Mouse (Mus musculus) erythroblast, embryonic 14.5 days (primary cell): ENCODE measurements around the gene Gm48551. TPM values are rescaled to one million over a fixed set of nuclear protein-coding genes. Genes with fewer than 3 reads are reported as not detected.
A peak's percentile ranks its signal among the peaks of the same experiment; 100 is the strongest.

ENCODE experiments used
- H3K27me3 ChIP-seq: 2 replicates; pipeline ENCODE4 v1.6.1; 2012; ENCODE audit warnings: inconsistent platforms; ENCODE audit not compliant: control insufficient read depth
- H3K36me3 ChIP-seq: 2 replicates; pipeline ENCODE4 v1.6.1; 2012; ENCODE audit warnings: mild to moderate bottlenecking, inconsistent platforms; ENCODE audit not compliant: control insufficient read depth
- H3K4me1 ChIP-seq: 2 replicates; pipeline ENCODE4 v1.6.1; 2012; ENCODE audit warnings: inconsistent platforms; ENCODE audit not compliant: control insufficient read depth
- H3K4me3 ChIP-seq: replicated peaks from 2 replicates; pipeline ENCODE3; 2012; ENCODE audit warnings: moderate library complexity, mild to moderate bottlenecking, inconsistent platforms
- H3K9me3 ChIP-seq: 2 replicates; pipeline ENCODE4 v1.6.1; 2012; ENCODE audit warnings: low read length, inconsistent platforms, mixed read lengths; ENCODE audit not compliant: control insufficient read depth
- GATA1 ChIP-seq: IDR thresholded peaks from 2 replicates; pipeline ENCODE4 v1.6.1; 2012; ENCODE audit warnings: low read length, inconsistent platforms, mixed read lengths
- TAL1 ChIP-seq: IDR thresholded peaks from 3 replicates; pipeline ENCODE4 v1.6.1; 2012; ENCODE audit warnings: low read length, inconsistent platforms, mixed read lengths
- polyA plus RNA-seq: library from polyadenylated mRNA; stranded (reverse); fragments of >175 nt; gene quantifications from 2 replicates; pipeline ENCODE4 v1.2.3, GENCODE M21; 2012

Gene Gm48551
- polyA plus RNA-seq, 1 experiment: 0.20 TPM

GRCm38 (mm10) chr10:81345162-81345534 is 39.1 kb upstream of the Gm48551 start:
- Histone ChIP-seq H3K4me1 (peaks cover 64% of the 10 kb centered on the region), H3K27me3 (peaks cover 54% of the 10 kb centered on the region), H3K9me3 (peaks cover 10% of the 10 kb centered on the region; the same call in 1 of the 2 replicates), H3K36me3 (peaks cover 32% of the 10 kb centered on the region), H3K4me3 (no peak overlapping the region)
- TF ChIP-seq GATA1 (no peak), TAL1 (no peak)

- peaks cover 60% of the 10 kb centered on the region for H3K4me1 ChIP-seq
- peaks cover 10% of the 10 kb centered on the region; the same call in 1 of the 2 replicates for H3K9me3 ChIP-seq
- peak overlapping the region; percentile 59 for H3K4me3 ChIP-seq
- TF ChIP-seq TAL1 (no peak), GATA1 (no peak)
- peaks cover 32% of the 10 kb centered on the region for H3K36me3 ChIP-seq
- peaks cover 46% of the 10 kb centered on the region for H3K27me3 ChIP-seq
Observed at GRCm38 (mm10) chr10:81346453-81347067, 37.7 kb upstream of the Gm48551 start.

GRCm38 (mm10) chr10:81349146-81349545 is 35.1 kb upstream of the Gm48551 start:
- peaks cover 71% of the 10 kb centered on the region for H3K4me1 ChIP-seq

GRCm38 (mm10) chr10:81349961-81350350 is 34.3 kb upstream of the Gm48551 start:
- Histone ChIP-seq H3K4me1 (peaks cover 78% of the 10 kb centered on the region), H3K9me3 (no peaks in the 10 kb centered on the region), H3K4me3 (peak overlapping the region; percentile 97), H3K27me3 (peaks cover 12% of the 10 kb centered on the region), H3K36me3 (peaks cover 32% of the 10 kb centered on the region)
- TF ChIP-seq TAL1 (no peak), GATA1 (no peak)

More at GRCm38 (mm10) chr10:81349146-81349545, 35.1 kb upstream of the Gm48551 start:
- TF ChIP-seq TAL1: no peak
- no peaks in the 10 kb centered on the region for H3K9me3 ChIP-seq
- peaks cover 32% of the 10 kb centered on the region for H3K36me3 ChIP-seq
- H3K27me3 ChIP-seq: peaks cover 20% of the 10 kb centered on the region
- H3K4me3 ChIP-seq: peak overlapping the region; percentile 97

- Histone ChIP-seq H3K27me3 (peaks cover 7% of the 10 kb centered on the region), H3K4me1 (peaks cover 82% of the 10 kb centered on the region)
Observed at GRCm38 (mm10) chr10:81350351-81351063, 33.8 kb upstream of the Gm48551 start, which contains the start of gene Hmg20b. TSS of gene Hmg20b (minus strand) at chr10:81350480.

GRCm38 (mm10) chr10:81351678-81352291 is 32.5 kb upstream of the Gm48551 start:
- Histone ChIP-seq H3K27me3 (no peaks in the 10 kb centered on the region), H3K4me3 (peak overlapping the region; percentile 97), H3K4me1 (peaks cover 85% of the 10 kb centered on the region), H3K36me3 (peaks cover 22% of the 10 kb centered on the region), H3K9me3 (no peaks in the 10 kb centered on the region)
- TF ChIP-seq GATA1 (0 out of 2 replicates have a peak, but pooled peaks have one; percentile 4), TAL1 (no peak)

More at GRCm38 (mm10) chr10:81350351-81351063, 33.8 kb upstream of the Gm48551 start, which contains the start of gene Hmg20b:
- TF ChIP-seq TAL1: no peak
- TF ChIP-seq GATA1: no peak
- Histone ChIP-seq H3K9me3 (no peaks in the 10 kb centered on the region), H3K4me3 (peak within 1 kb of the TSS; percentile 97), H3K36me3 (peaks cover 32% of the 10 kb centered on the region)

GRCm38 (mm10) chr10:81354738-81355477 is 29.4 kb upstream of the Gm48551 start:
- Histone ChIP-seq H3K27me3 (no peaks in the 10 kb centered on the region), H3K36me3 (peaks cover 12% of the 10 kb centered on the region), H3K4me1 (peaks cover 83% of the 10 kb centered on the region), H3K4me3 (no peak overlapping the region), H3K9me3 (no peaks in the 10 kb centered on the region)
- TF ChIP-seq TAL1 (no peak), GATA1 (no peak)

- Histone ChIP-seq H3K9me3 (no peaks in the 10 kb centered on the region), H3K4me3 (no peak overlapping the region), H3K4me1 (peaks cover 87% of the 10 kb centered on the region), H3K36me3 (peaks cover 18% of the 10 kb centered on the region), H3K27me3 (no peaks in the 10 kb centered on the region)
- TF ChIP-seq GATA1: no peak
- no peak for TF ChIP-seq TAL1
Observed at GRCm38 (mm10) chr10:81355533-81355932, 28.7 kb upstream of the Gm48551 start.
